Mouse (Mus musculus): ENCODE data around the gene Ldlrad1.

- TF ChIP-seq CTCF (IDR thresholded peaks at IDR 0.05; ENCODE audit: borderline replicate concordance, insufficient read depth, low read length) (no peak), POLR2A (IDR thresholded peaks at IDR 0.05; ENCODE audit: low read depth, low read length) (no peak)
Observed at GRCm38 (mm10) chr4:107203001-107203400, 6.0 kb upstream of the Ldlrad1 start.
